Mouse (Mus musculus) cerebellum, adult 9-10 months (tissue): ENCODE measurements at regions not wholly inside any gene's neighbourhood (a gene's known extent, or its start where the extent isn't known, plus 50 kb on each side); places are given as distances from the start of the nearest gene placed in this dataset.
"Not testable (repeated sequence)": the region's sequence is repeated elsewhere in the genome, so short reads cannot be mapped to it uniquely, and the experiment has no call there.

Experiments
- DNase-seq: peaks from one replicate; pipeline ENCODE4 v3.0.0; 2022

- DNase-seq, result peak; percentile 21
Measured at GRCm38 (mm10) chr13:3216070-3216469, 321.8 kb upstream of the Gdi2 start.

- not testable (repeated sequence) for DNase-seq
Measured at GRCm38 (mm10) chr13:3221005-3221621, 316.8 kb upstream of the Gdi2 start.

- no peak for DNase-seq
Measured at GRCm38 (mm10) chr13:3221622-3222021, 316.2 kb upstream of the Gdi2 start.

- DNase-seq, result peak; percentile 31
Measured at GRCm38 (mm10) chr13:3258379-3258778, 279.5 kb upstream of the Gdi2 start.

- not testable (repeated sequence) for DNase-seq
Measured at GRCm38 (mm10) chr13:3276130-3276529, 261.7 kb upstream of the Gdi2 start.
